Mouse (Mus musculus): ENCODE results near the gene Sf3a2.
A peak's percentile ranks its signal among the peaks of the same experiment; 100 is the strongest.
"Not testable (repeated sequence)": the region's sequence is repeated elsewhere in the genome, so short reads cannot be mapped to it uniquely, and the experiment has no call there.

Sf3a2 gene

GRCm38 (mm10) chr10:80805322-80805721 lies 7.3 kb downstream of the Sf3a2 start:
- DNase-seq: no peak

GRCm38 (mm10) chr10:80805925-80806324 lies 7.9 kb downstream of the Sf3a2 start:
- peak; percentile 85 for DNase-seq

- no peak for DNase-seq
Measured at GRCm38 (mm10) chr10:80806341-80807056, 8.5 kb downstream of the Sf3a2 start.

- DNase-seq: peak; percentile 85
Measured at GRCm38 (mm10) chr10:80807057-80807627, 9.1 kb downstream of the Sf3a2 start.

GRCm38 (mm10) chr10:80808099-80808984 lies 10.3 kb downstream of the Sf3a2 start:
- no peak for DNase-seq

- DNase-seq: no peak
Measured at GRCm38 (mm10) chr10:80808985-80809632, 11.1 kb downstream of the Sf3a2 start.

GRCm38 (mm10) chr10:80810084-80810483 lies 12.1 kb downstream of the Sf3a2 start:
- DNase-seq: no peak

- DNase-seq: no peak
Measured at GRCm38 (mm10) chr10:80812391-80813041, 14.5 kb downstream of the Sf3a2 start.

- no peak for DNase-seq
Measured at GRCm38 (mm10) chr10:80813366-80813765, 15.4 kb downstream of the Sf3a2 start, which contains the start of gene Jsrp1. Jsrp1 (minus strand) TSS chr10:80813498.

GRCm38 (mm10) chr10:80814800-80815199 lies 16.8 kb downstream of the Sf3a2 start:
- no peak for DNase-seq

- DNase-seq: not testable (repeated sequence)
Measured at GRCm38 (mm10) chr10:80816303-80816702, 18.3 kb downstream of the Sf3a2 start.

GRCm38 (mm10) chr10:80817164-80817563 lies 19.2 kb downstream of the Sf3a2 start:
- no peak for DNase-seq

- not testable (repeated sequence) for DNase-seq
Measured at GRCm38 (mm10) chr10:80817955-80818354, 20.0 kb downstream of the Sf3a2 start.

- DNase-seq: no peak
Measured at GRCm38 (mm10) chr10:80818599-80819281, 20.7 kb downstream of the Sf3a2 start.

- no peak for DNase-seq
Measured at GRCm38 (mm10) chr10:80819406-80819805, 21.4 kb downstream of the Sf3a2 start.

GRCm38 (mm10) chr10:80821991-80822390 lies 24.0 kb downstream of the Sf3a2 start:
- no peak for DNase-seq

GRCm38 (mm10) chr10:80822528-80822927 lies 24.5 kb downstream of the Sf3a2 start:
- DNase-seq: no peak

GRCm38 (mm10) chr10:80823316-80823715 lies 25.3 kb downstream of the Sf3a2 start:
- DNase-seq: no peak

- DNase-seq: no peak
Measured at GRCm38 (mm10) chr10:80823847-80824643, 26.0 kb downstream of the Sf3a2 start.

GRCm38 (mm10) chr10:80824827-80825226 lies 26.8 kb downstream of the Sf3a2 start:
- DNase-seq: no peak
